Mouse (Mus musculus) megakaryocyte, embryonic 14.5 days (primary cell): Measurements from ENCODE around the gene Pom121l2.

Source experiments
- FLI1 ChIP-seq: IDR thresholded peaks from 2 replicates; pipeline ENCODE4 v1.6.1; 2012; ENCODE audit warnings: low read length, inconsistent platforms, mixed read lengths
- GATA1 ChIP-seq: IDR thresholded peaks from 3 replicates; pipeline ENCODE4 v1.6.1; 2012; ENCODE audit warnings: mixed read lengths, low read length, inconsistent platforms, borderline replicate concordance

- TF ChIP-seq GATA1 (no peak), FLI1 (no peak)
Measured at GRCm38 (mm10) chr13:21996101-21996839, 15.3 kb downstream of the Pom121l2 start.
